Mouse (Mus musculus) spleen, postnatal 36 days (tissue): ENCODE data around the gene Tigd4.
"Not testable (repeated sequence)": the region's sequence is repeated elsewhere in the genome, so short reads cannot be mapped to it uniquely, and the experiment has no call there.

Experiments
- DNase-seq, 2 experiments: peaks; one replicate each; pipeline ENCODE4 v3.0.0; 2022; ENCODE audit warnings: low spot score in 2 of 2, mixed read lengths in 1 of 2

Gene Tigd4

GRCm38 (mm10) chr3:84593274-84593673 lies at the start of gene Tigd4:
Gene Tigd4, plus strand, starts transcription at chr3:84593574.
- DNase-seq = no peak

- DNase-seq = peak; percentile 45 to 48
Observed at GRCm38 (mm10) chr3:84547177-84547576, 46.2 kb upstream of the Tigd4 start.

GRCm38 (mm10) chr3:84555780-84556179 lies 37.6 kb upstream of the Tigd4 start:
- no peak for DNase-seq

- DNase-seq = no peak
Observed at GRCm38 (mm10) chr3:84558301-84558700, 35.1 kb upstream of the Tigd4 start.

- DNase-seq = not testable (repeated sequence)
Observed at GRCm38 (mm10) chr3:84562911-84563310, 30.5 kb upstream of the Tigd4 start.

- DNase-seq = no peak
Observed at GRCm38 (mm10) chr3:84563415-84563814, 30.0 kb upstream of the Tigd4 start.

GRCm38 (mm10) chr3:84568540-84568939 lies 24.8 kb upstream of the Tigd4 start:
- DNase-seq = no peak

GRCm38 (mm10) chr3:84569587-84569986 lies 23.8 kb upstream of the Tigd4 start:
- no peak for DNase-seq

- no peak for DNase-seq
Observed at GRCm38 (mm10) chr3:84570501-84570900, 22.9 kb upstream of the Tigd4 start.

GRCm38 (mm10) chr3:84580716-84581115 lies 12.7 kb upstream of the Tigd4 start:
- no peak for DNase-seq

- no peak for DNase-seq
Observed at GRCm38 (mm10) chr3:84581696-84582022, 11.7 kb upstream of the Tigd4 start.

- DNase-seq = peak; percentile 92
Observed at GRCm38 (mm10) chr3:84582023-84582912, 11.1 kb upstream of the Tigd4 start, which contains the start of gene Arfip1. Gene Arfip1, minus strand, starts transcription at chr3:84582625.

GRCm38 (mm10) chr3:84582913-84583276 lies 10.5 kb upstream of the Tigd4 start:
- no peak for DNase-seq

GRCm38 (mm10) chr3:84586736-84587135 lies 6.6 kb upstream of the Tigd4 start:
- no peak for DNase-seq

GRCm38 (mm10) chr3:84594894-84595676 lies 1.7 kb downstream of the Tigd4 start:
- no peak for DNase-seq

- DNase-seq = no peak
Observed at GRCm38 (mm10) chr3:84595677-84596234, 2.4 kb downstream of the Tigd4 start.

- peak in 1 of 2 experiments; percentile 32 for DNase-seq
Observed at GRCm38 (mm10) chr3:84597996-84598734, 4.8 kb downstream of the Tigd4 start.

- no peak for DNase-seq
Observed at GRCm38 (mm10) chr3:84598756-84599155, 5.4 kb downstream of the Tigd4 start.

GRCm38 (mm10) chr3:84601870-84602495 lies 8.6 kb downstream of the Tigd4 start:
- no peak for DNase-seq

GRCm38 (mm10) chr3:84602759-84603158 lies 9.4 kb downstream of the Tigd4 start:
- no peak for DNase-seq

- DNase-seq = no peak
Observed at GRCm38 (mm10) chr3:84603212-84603611, 9.8 kb downstream of the Tigd4 start.
